Mouse (Mus musculus): ENCODE measurements around the gene Iqsec1. TPM values are rescaled to one million over a fixed set of nuclear protein-coding genes. Genes with fewer than 3 reads are reported as not detected.

Gene Iqsec1
- total and polyA plus RNA-seq, 3 experiments: 17.0 to 90.4 (median 83.5) TPM

- TF ChIP-seq HCFC1 (IDR thresholded peaks at IDR 0.05; ENCODE audit: low read depth, low read length) (no peak), NELFE (IDR thresholded peaks at IDR 0.05; ENCODE audit: low read depth, low read length) (no peak), ZKSCAN1 (IDR thresholded peaks at IDR 0.05; ENCODE audit: borderline replicate concordance, low read depth, low read length) (no peak), POLR2A (IDR thresholded peaks at IDR 0.05; ENCODE audit: low read depth, low read length) (no peak), RCOR1 (conservative IDR thresholded peaks at IDR 0.05; ENCODE audit: low read depth, low read length) (no peak)
- peaks cover 4 to 76% of the 10 kb centered on the region in 2 experiments for H3K4me1 ChIP-seq (ENCODE audit: control insufficient read depth in 1 of 2, insufficient read depth in 2 of 2)
- H3K4me2 ChIP-seq (ENCODE audit: insufficient read depth, low read depth, poor library complexity, severe bottlenecking): no peak overlapping the region
Observed at GRCm38 (mm10) chr6:90702197-90702596, 286.3 kb downstream of the Iqsec1 start.

GRCm38 (mm10) chr6:90701391-90701790 is 287.1 kb downstream of the Iqsec1 start:
- TF ChIP-seq ZKSCAN1 (IDR thresholded peaks at IDR 0.05; ENCODE audit: borderline replicate concordance, low read depth, low read length) (no peak), MAFK (IDR thresholded peaks at IDR 0.05; ENCODE audit: insufficient replicate concordance, low read length) (no peak), CHD2 (IDR thresholded peaks at IDR 0.05; ENCODE audit: low read length) (no peak), ZNF384 (IDR thresholded peaks at IDR 0.05; ENCODE audit: low read depth, low read length) (no peak), NELFE (IDR thresholded peaks at IDR 0.05; ENCODE audit: low read depth, low read length) (no peak), IRF4 (IDR thresholded peaks at IDR 0.05; ENCODE audit: low read depth, low read length) (no peak), POLR2AphosphoS2 (IDR thresholded peaks at IDR 0.05; ENCODE audit: low read depth, low read length) (no peak), E2F4 (IDR thresholded peaks at IDR 0.05; ENCODE audit: insufficient replicate concordance, low read depth, low read length) (no peak), ZMIZ1 (IDR thresholded peaks at IDR 0.05; ENCODE audit: low read depth, low read length) (no peak), KAT2A (IDR thresholded peaks at IDR 0.05; ENCODE audit: insufficient replicate concordance, low read length) (no peak), TCF12 (IDR thresholded peaks at IDR 0.05; ENCODE audit: low read depth, low read length) (no peak), GABPA (IDR thresholded peaks at IDR 0.05; ENCODE audit: insufficient replicate concordance, low read depth, low read length) (no peak), RAD21 (IDR thresholded peaks at IDR 0.05; ENCODE audit: low read depth, low read length) (no peak), USF2 (conservative IDR thresholded peaks at IDR 0.05; ENCODE audit: low read depth, low read length) (no peak), BHLHE40 (IDR thresholded peaks at IDR 0.05; ENCODE audit: low read depth, low read length) (no peak)
- H3K36me3 ChIP-seq (replicated peaks in 1 of 2; ENCODE audit: control insufficient read depth in 1 of 2, insufficient read depth in 1 of 2, low read length in 1 of 2): peaks cover 12 to 100% of the 10 kb centered on the region in 2 experiments
- H3K79me2 ChIP-seq (replicated peaks; ENCODE audit: control insufficient read depth, extremely low read depth, insufficient read depth, poor library complexity, severe bottlenecking): peaks cover 63% of the 10 kb centered on the region
- H3K4me3 ChIP-seq (replicated peaks in 1 of 3; ENCODE audit: low read depth in 2 of 3, low read length in 2 of 3, poor library complexity in 1 of 3): no peak overlapping the region
- no peak overlapping the region for H3K4me2 ChIP-seq (ENCODE audit: insufficient read depth, low read depth, poor library complexity, severe bottlenecking)
- in situ Hi-C loops (cut with MboI; ENCODE audit: low pct_ligation_motif_present, low pct_unique_long_range_greater_than_20kb, low sequenced_read_pairs) (no loop called here), dilution Hi-C loops (cut with MboI; ENCODE audit: extremely low pct_ligation_motif_present, extremely low pct_unique_long_range_greater_than_20kb, low sequenced_read_pairs) (no loop called here)
- peaks cover 4 to 68% of the 10 kb centered on the region in 2 experiments for H3K4me1 ChIP-seq (ENCODE audit: control insufficient read depth in 1 of 2, insufficient read depth in 2 of 2)
- no peaks in the 10 kb centered on the region for H3K9me3 ChIP-seq (replicated peaks; ENCODE audit: low read length)
- no peak overlapping the region for H3K9ac ChIP-seq (ENCODE audit: insufficient read depth, low read depth)
- H3K27ac ChIP-seq (ENCODE audit: insufficient read depth, low read depth): no peak overlapping the region
- H3K27me3 ChIP-seq (replicated peaks): no peaks in the 10 kb centered on the region
- no peak for DNase-seq (ENCODE audit: extremely low read depth)

More at GRCm38 (mm10) chr6:90702197-90702596, 286.3 kb downstream of the Iqsec1 start:
- no peak for DNase-seq (ENCODE audit: extremely low read depth)
- Histone ChIP-seq H3K9ac (ENCODE audit: insufficient read depth, low read depth) (no peak overlapping the region), H3K27me3 (replicated peaks) (no peaks in the 10 kb centered on the region), H3K79me2 (replicated peaks; ENCODE audit: control insufficient read depth, extremely low read depth, insufficient read depth, poor library complexity, severe bottlenecking) (peaks cover 67% of the 10 kb centered on the region), H3K4me3 (replicated peaks in 1 of 3; ENCODE audit: low read depth in 2 of 3, low read length in 2 of 3, poor library complexity in 1 of 3) (no peak overlapping the region), H3K36me3 (replicated peaks in 1 of 2; ENCODE audit: control insufficient read depth in 1 of 2, insufficient read depth in 1 of 2, low read length in 1 of 2) (peaks cover 11 to 100% of the 10 kb centered on the region in 2 experiments), H3K9me3 (replicated peaks; ENCODE audit: low read length) (no peaks in the 10 kb centered on the region), H3K27ac (ENCODE audit: insufficient read depth, low read depth) (no peak overlapping the region)
- in situ Hi-C loops (cut with MboI; ENCODE audit: low pct_ligation_motif_present, low pct_unique_long_range_greater_than_20kb, low sequenced_read_pairs) (no loop called here), dilution Hi-C loops (cut with MboI; ENCODE audit: extremely low pct_ligation_motif_present, extremely low pct_unique_long_range_greater_than_20kb, low sequenced_read_pairs) (no loop called here)
